Mouse (Mus musculus) adrenal gland, postnatal 36 days (tissue): Measurements from ENCODE around the gene Gpld1. TPM values are rescaled to one million over a fixed set of nuclear protein-coding genes. Genes with fewer than 3 reads are reported as not detected.

Experiments used
- DNase-seq, 2 experiments: peaks; one replicate each; pipeline ENCODE4 v3.0.0; 2021; ENCODE audit warnings: mixed read lengths in 1 of 2
- long read RNA-seq, 2 experiments: library from polyadenylated mRNA; stranded (forward); transcript quantifications; one replicate each; pipeline ENCODE4 v2.0.0; 2021; ENCODE audit warnings: borderline sequencing depth in 2 of 2
- total RNA-seq, 2 experiments: library from RNA; stranded (reverse); gene quantifications; 2 replicates each; pipeline ENCODE4 v1.2.3; 2021

Gpld1 gene
- 1 to 10 TPM; 2.8 to 3.7 TPM for total RNA-seq
- long read RNA-seq, experiment 1: 0 reads
- long read RNA-seq, experiment 2, partial matches to known transcripts: 0 of 1 reads
- long read RNA-seq, experiment 2, other reads (novel, unspliced or antisense): 1 of 1 reads

DNA sequence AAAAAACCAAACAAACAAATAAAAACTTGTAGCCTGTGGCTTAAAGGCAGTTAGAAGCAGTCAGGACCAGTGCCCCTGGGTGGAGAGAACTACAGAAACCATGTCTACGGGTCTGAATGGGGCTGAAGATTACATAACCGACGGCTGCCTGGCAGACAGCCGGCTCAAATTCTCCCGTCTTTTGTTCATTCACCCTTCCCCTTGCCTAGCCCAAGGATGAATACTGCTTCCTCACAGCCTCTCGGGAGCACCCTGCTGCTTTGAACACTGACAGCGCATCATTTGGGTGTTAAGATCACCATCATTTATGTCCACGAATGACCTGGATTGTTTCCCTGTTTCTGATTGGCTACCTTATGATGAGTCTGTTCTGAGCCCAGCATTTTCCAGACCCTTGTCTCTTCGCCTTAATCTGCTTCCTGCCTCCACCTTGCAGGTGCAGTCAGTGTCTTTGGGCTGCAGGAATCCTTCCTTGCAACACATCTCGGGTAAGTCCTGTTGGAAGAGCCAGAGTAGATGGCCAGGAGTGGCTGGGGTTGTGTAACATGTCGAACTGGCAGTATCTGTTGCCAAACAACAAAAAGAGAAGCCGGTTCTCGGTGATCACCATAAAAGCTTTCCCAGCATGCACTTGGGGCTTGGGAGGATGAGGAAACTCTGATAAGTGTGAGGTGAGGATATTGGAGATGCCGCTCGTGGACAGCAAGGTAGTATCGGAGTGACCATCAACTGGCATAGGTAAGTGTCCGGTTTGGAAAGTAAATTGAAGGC is at the start of gene Gpld1:
TSS of gene Gpld1 (plus strand) at position 641 of the 771 bp plus-strand sequence.
- peak; percentile 12 to 29 for DNase-seq

DNA sequence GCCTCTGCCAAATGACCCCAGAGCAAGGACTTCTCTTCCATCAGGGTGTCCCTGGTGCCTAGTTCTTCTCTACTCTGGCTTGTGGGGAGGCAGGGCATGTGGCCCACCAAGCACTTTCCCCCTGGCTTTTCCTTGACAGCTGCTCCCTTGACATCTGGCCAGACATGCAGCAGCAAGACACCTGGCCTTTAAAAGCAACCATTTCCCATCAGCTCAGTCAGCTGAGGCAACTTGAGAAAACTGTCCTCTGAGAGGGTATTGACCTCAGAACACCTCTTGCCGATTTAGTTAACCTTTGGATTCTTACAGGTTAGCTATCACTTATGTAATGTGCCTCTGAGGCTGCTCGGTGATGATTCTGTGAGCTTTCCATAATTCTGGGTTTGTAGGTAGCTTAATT is 49.1 kb upstream of the Gpld1 start:
- no peak for DNase-seq

DNA sequence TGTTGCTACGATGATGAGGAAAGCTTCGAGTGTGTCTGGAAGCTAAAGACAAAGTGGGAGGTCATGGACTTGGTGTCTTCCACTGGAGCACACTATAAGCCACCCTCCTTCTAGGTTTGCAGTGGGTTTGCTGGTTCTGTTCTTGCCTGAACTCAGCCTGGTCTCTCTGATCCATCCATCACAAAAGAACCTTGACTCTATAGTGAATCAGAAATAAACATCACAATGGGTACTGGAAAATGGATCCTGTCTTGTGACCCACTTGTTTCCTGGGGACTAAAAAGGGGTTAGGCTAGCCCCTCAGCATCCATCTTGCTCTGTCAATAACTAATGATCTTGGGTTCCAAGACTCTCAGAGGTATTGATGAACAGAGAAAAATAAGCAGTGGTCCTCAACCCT is 41.0 kb upstream of the Gpld1 start:
- DNase-seq: no peak

DNA sequence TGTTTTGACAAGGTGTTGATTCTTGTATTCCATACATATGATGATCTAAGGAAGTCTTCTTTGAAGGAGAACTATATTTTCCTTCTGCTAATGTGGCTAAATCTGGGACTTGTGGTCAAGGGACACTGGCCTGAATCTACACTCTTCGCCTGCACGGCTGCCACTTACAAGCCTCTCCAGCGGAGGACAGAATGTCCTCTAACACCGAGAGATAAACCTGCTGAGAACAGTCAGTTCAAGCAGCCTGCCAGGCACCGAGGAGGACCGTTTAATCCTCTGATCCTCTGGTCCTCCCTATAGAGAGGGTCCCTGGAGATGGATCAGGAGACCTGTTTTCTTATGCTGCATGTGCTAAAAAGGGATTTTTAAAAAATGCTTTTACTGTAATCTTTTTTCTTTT is 39.5 kb upstream of the Gpld1 start:
- no peak for DNase-seq

DNA sequence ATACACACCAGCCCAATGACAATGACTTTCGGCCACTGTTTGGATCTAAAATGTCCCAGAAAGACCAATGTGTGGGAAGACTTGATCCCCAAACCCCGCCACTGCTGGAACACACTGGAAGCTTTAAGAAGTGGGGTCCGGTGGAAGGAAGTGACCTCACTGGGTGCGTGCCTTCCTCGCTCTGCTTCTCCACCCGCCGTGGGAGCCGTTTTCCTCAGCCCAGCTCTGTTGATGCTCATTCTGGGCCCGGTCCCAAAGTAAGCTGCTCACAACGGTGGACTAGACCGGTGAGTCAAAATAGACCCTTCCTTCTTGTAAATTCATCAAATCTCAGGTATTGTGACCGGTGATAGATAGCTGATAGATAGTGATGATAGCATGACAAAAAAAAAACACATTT is 37.5 kb upstream of the Gpld1 start:
- DNase-seq: no peak

DNA sequence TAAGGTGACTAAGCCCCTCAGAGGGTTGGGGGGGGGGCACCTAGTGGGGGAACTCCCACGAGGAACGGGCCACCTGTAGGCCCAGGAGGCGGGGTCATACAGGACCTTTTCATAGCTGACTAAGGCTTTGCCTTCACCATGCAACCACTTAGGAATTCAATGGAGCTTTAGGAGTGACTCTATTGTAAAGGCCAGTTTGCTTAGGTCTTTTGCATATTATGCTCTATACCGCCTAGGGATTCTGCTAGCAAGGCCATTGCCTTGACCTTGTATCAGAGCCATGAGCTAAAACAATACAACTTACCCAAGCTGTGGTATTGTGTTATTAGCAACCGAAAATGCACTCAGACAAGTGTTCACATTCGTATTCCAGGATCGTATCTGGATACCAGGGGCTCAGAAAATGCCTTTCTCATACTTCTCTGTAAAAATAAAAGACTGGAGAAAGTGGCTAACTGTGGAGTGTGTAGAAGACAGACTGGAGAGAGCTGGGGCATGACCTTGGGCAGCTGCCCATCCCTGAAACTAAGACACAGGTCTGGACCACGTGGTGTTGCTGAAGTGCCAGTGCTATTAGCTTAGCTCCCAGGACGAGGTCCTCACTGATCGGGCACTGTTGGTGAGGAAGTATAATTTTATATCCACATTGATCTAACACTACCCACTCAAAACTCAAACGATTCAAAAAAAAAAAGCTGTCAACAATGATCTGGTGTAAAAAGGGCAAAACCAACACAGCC is 36.0 kb upstream of the Gpld1 start:
- peak; percentile 50 to 62 for DNase-seq

DNA sequence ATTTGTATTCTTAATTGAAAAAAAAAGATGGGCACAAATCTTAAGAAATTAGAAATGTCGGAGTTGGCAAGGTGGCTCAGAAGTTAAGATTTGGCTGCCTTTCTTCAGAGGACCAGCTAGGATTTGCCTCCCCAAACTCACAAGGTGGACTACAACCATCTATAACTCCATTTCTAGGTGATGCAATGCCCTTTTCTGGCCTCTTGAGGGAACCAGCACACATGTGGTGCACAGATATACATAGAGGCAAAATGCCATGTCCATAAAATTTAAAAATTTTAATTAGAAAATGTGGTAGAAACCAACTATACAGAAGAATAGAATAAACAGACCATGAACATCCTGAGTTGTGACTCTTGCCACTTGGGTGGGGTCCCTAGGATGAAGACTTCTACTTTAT is 33.8 kb upstream of the Gpld1 start:
- DNase-seq: no peak

DNA sequence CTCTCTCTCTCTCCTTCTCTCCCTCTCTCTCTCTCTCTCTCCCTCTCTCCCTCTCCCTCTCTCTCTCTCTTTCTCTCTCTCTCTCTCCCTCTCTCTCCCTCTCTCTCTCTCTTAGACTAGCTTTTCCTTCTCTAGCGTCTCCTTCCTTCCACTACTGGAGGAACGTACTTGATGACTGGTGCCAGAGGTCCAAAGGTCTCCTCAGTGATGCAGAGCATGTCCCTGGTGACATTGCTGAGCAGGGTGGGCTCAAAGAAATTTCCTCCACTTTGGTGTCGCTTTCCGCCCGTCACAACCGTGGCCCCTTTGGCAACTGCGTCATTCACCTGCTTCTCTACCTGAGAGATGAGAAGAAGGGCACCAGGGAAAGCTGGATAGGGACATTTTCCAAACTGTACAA is 29.4 kb upstream of the Gpld1 start:
- DNase-seq: no peak

DNA sequence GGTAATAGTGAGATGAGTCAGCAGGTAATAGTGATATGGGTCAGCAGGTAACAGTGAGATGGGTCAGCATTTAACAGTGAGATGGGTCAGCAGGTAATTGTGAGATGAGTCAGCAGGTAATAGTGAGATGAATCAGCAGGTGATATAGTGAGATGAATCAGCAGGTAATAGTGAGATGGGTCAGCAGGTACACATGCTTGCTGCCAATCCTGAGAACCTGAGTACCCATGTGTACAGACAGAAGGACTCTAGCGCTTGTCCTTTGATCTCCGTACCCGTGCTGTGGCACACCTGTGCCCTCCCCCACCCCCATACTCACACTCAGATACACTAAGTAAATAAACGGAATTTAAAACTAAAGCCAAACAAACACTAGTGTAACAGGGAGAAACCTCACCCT is 28.0 kb upstream of the Gpld1 start:
- no peak for DNase-seq

DNA sequence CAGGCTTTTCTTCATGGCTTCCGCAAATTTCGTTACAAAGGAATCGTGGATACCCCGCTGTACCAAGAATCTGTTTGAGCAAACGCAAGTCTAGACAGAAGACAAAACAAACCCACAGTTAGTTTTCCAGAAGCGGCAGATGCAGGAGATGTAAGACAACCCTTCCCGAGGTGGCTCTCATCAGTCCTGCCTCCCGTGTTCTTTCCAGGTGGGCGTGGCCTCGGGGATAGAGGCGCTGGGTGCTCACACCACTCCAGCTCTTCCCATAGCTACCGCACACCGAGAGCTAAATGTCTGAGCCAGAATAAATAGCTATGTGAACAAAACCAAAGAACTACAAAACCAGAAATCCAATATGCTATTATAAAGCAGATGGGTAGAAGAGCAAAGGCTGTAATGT is 27.1 kb upstream of the Gpld1 start:
- DNase-seq: no peak

DNA sequence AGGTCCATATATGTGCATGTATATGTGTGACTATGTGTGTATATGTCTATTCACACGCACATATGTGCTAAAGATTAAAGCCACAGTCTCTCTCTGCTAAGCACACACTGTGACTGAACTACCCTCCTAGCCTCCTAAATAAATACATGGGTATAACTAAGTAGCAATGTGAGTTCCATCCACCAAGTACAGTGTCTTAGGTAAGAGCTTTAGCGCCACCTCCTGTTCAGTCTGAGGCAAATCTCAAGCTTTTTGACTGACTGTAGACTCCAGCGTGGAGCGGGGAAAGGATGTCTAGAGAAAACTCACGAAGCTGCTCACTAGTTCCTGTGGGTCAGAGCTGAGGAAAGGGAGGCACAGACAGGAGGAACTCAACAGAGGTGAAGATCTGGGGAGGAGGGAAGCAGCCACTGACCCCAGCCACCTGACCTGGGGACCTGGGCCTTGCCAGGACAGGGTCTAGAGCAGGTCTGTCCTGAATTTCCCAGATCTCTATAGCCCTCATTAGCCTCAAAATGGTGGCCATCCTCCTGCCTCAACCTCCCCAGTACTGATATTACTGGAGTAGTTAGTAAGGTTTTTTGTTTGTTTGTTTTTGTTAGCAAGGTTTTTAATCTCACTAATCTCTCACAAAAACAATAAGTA is 22.5 kb upstream of the Gpld1 start:
- peak; percentile 37 to 75 for DNase-seq

DNA sequence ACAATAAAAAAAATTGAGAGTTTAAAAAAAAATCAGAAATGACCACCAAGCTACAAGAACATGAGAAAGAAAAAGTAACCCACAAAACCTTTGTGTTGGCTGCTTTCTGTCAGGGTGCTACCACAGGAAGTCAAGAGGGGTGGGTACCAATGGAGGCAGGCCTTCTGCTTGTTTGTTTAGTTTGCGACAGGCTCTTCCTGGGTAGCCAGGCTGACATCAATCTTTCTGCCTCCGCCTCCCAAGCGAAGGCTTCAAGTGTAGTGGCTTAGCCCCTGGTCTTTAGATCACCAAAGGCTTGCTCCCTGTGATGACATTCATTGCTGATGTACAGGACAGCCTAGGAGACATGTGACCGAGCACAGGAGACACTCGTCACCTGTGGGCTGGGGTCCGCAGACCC is 21.7 kb upstream of the Gpld1 start:
- DNase-seq: no peak

DNA sequence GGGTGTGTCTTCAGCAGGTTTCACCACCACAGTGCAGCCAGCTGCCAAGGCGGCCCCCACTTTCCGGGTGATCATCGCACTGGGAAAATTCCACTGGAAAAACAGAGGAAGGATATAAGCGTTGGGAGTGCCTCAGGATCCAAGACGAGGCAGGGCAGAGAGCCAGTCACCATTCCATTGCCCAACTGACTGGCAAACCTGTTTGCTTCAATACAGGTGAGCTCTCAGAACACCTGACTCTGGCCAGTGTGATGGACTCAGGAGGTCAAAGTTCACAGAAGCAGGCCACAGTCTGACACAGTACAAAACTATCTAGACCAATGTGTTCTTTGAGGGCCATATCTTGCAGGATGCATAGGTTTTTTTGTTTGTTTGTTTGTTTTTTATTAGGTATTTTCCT is 19.0 kb upstream of the Gpld1 start:
- DNase-seq: no peak

DNA sequence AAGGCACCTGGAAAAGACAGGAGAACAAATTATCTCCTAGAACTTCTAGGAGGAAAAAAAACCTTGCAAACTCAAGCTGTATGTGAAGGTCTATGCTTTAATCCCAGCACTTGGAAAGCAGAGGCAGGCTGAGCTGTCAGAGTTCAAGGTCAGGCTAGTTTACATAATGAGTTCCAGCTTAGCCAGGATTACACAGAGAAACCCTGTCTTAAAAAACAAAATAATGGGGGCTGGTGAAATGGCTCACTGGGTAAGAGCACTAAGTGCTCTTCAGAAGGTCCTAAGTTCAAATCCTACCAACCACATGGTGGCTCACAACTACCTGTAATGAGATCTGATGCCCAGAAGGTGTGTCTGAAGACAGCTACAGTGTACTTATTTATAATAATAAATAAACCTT is 12.4 kb upstream of the Gpld1 start:
- peak; percentile 11 to 35 for DNase-seq

DNA sequence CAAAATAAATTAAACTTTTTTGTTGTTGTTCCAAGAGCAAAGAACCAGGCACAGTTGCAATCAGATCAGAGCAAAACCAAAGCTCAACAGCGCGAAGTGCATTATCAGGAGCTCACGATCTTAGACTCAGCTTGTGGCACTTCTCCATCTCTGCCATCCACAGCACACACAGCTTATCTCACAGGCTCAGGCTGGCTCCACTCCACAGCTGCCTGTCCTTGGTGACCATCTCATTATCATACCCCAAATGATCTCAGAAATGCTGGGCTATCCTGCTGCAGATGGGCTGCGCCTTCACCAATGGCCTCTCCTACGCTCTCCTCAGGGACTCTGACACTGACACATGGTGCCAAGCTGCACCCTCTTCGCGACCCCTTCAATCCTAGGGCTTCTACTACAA is 9.8 kb upstream of the Gpld1 start:
- no peak for DNase-seq

DNA sequence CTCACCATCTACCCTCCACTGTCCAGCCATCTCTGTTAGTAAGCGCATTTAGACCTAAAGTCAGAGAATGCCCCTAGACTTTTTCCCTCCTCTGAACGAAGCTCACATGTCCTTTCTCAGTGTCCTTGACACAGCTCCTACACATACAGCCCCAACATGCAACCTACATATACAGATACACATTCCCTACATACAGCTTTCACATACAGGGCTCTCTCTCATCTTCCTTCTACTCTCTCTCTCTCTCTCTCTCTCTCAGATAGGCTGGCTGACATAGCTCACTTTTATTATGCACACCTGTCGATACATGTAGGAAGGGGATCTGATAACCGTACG is 6.2 kb upstream of the Gpld1 start:
- DNase-seq: no peak

DNA sequence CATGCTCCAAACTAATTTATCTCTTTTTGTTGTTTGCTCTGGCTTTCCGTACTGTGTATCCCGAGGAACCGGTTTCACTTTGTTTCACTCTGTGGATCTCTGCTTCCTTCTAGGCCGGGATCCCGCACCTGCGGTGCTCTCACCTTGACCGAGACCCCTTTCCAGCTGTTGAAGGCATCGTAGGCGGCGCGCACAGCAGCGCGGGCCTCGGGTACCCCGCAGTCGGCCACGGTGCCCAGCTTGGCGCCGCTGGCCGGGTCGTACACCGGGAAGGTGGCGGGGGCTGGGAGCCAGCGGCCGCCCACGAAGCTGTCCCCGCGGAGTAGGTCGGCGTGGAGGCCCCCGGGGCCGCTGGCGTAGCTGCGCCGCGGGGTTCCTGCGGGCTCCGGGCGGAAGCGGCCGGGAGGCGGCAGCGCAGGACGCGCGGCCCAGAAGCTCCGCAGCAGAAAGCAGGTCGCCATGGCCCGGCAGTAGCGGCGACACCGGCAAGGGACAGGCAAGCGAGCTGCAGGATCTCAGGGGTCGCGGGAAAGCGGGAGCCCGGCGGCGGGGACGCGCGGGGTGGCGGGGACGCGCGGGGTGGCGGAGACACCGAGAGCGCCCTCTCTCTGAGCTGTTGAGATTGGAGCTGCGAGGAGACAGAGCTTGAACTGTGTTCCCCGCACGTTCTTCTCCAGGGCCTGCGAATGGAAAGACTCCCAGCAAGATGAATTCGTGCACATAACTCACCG is 5.7 kb upstream of the Gpld1 start, which contains the start of gene Aldh5a1:
TSS of gene Aldh5a1 (minus strand) at position 554 of the 731 bp plus-strand sequence.
- peak; percentile 84 to 86 for DNase-seq

DNA sequence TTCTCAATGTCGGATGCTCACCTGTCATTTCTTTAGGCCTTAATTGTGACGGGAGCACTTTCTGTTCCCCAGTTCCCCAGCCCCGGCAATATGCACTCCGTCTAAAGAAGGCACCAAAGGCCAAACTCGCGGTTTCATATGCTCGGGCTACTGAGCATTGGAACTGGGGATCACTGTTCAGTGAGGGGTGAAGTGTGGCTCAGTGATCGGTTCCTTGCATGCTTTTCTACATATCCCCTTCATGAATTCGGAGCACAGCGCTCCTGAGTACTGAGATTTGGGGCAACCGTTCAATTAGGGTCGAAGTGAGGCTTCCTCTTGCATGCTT is 5.1 kb upstream of the Gpld1 start:
- DNase-seq: peak in 1 of 2 experiments; percentile 9

DNA sequence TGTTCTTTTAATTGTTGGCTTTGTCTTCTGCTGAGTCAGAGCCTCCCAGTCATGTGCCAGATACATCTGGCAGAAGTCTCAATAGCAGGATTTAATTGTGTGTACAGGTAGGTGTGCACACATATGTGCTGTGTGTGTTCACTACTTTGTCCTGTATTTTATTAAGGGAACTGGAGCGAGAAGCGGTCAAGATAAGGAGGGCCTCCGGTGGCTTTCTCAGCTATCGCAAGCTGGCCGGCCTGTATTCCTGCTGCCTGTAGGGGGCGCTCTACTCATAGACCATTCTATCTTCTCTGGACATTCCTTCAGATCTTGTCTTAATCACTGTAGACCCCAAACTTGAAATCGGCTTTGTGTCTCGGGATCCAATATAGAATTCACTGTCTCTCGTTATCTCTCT is 4.3 kb upstream of the Gpld1 start:
- DNase-seq: peak; percentile 81 to 89

DNA sequence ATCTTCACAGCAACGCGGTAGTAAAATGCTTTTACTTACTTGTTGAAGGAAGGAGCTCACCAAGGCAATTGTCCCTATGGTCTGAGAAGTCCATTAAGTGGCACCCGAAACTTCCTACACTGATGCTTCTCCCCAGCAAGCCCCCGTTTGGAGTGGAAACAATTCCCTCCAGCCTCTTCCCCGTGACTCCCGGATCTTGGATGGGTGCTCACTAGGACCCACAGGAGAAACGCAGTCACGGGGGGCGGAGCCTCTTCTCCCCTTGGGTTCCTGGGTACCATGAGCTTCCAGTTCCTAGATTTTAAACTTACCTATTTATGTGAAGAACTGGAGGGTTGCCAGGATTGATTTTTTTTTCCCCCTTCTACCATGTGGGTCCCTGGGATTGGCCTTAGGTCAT is 3.5 kb upstream of the Gpld1 start:
- no peak for DNase-seq

DNA sequence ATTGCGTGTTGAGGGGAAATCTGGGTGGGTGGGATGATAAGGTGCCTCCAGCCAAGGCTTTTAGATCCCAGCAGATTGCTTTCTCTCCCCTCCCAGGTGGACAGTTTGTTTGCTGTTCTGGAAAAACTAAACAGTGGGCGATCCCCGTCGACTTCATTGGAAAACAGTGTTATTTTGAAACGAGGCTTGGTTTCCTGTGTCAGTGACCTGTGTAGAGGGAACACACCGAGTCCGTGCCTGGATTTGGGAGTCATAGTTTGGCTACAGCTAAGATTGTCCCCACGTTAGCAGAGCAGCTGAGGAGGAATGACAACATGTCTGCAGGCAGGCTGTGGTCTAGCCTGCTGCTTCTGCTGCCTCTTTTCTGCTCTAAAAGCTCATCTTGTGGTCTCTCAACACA is 351 bp downstream of the Gpld1 start:
- DNase-seq: no peak

DNA sequence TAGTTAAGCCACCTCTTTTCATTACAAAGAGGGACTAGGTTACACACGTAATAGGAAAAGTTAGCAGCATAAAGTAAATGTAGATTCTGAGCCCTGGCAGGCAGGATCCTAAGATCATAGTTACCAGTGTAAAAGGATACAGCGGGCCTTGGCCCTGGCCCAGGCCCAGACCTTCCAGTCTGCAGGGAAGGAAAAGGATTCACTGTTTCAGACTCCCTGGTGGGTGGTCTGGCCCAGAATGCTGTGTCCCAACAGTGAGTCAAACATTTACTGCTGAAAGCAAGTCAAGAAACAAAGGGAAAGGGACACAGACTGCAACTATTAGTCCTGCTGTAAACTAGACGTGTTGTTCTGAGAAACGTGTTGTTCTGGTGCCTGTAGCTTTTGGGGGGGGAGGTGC is 2.6 kb downstream of the Gpld1 start:
- DNase-seq: no peak

DNA sequence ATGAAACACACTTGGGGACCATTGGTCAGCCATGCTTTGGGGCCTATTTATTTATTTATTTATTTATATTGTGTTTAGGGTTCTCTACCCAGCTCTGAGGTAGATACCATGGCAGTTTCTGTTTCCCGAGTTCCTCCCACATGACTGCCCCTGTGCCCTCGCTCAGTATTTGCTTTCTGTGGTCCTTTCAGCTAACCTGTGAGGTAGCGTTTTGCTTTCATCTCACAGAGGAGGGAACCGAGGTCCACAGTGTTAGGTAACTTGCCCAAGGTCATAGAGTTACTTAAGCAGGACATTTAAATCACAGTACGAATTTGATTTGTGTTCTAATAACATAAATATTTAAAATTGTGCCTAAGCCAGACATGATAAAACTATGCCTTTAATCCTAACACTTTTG is 4.2 kb downstream of the Gpld1 start:
- no peak for DNase-seq
